Mouse (Mus musculus) cortical plate, adult 2 months (tissue): ENCODE measurements around the gene Zfp275. TPM values are rescaled to one million over a fixed set of nuclear protein-coding genes. Genes with fewer than 3 reads are reported as not detected.
"Not testable (repeated sequence)": the region's sequence is repeated elsewhere in the genome, so short reads cannot be mapped to it uniquely, and the experiment has no call there.

Experiments used
- H3K27ac ChIP-seq: fragments of 200-500 bp; 2 replicates; pipeline ENCODE4 v1.5.1; 2012; ENCODE audit warnings: low read length, control low read depth, inconsistent platforms; ENCODE audit not compliant: insufficient read depth
- H3K4me1 ChIP-seq: fragments of 200-500 bp; 2 replicates; pipeline ENCODE4 v1.6.1; 2011; ENCODE audit warnings: low read length; ENCODE audit not compliant: control insufficient read depth, insufficient read depth
- H3K4me3 ChIP-seq: fragments of 200-500 bp; 2 replicates; pipeline ENCODE4 v1.5.1; 2011; ENCODE audit warnings: mild to moderate bottlenecking, low read length, control low read depth; ENCODE audit not compliant: insufficient read depth
- CTCF ChIP-seq: fragments of 200-500 bp; IDR thresholded peaks from 2 replicates; pipeline ENCODE4 v1.5.1; 2011; ENCODE audit warnings: mild to moderate bottlenecking, control low read depth, low read length; ENCODE audit not compliant: insufficient read depth; ENCODE audit errors: extremely low read depth
- POLR2A ChIP-seq: fragments of 200-500 bp; IDR thresholded peaks from 2 replicates; pipeline ENCODE4 v1.6.1; 2011; ENCODE audit warnings: mild to moderate bottlenecking, low read length, control low read depth; ENCODE audit not compliant: insufficient read depth; ENCODE audit errors: extremely low read depth
- polyA plus RNA-seq: library from polyadenylated mRNA; depleted of rRNA; stranded (reverse); fragments of >200 nt; gene quantifications from 2 replicates; pipeline ENCODE4 v1.2.3, GENCODE M21; 2012; rRNA removed

Zfp275 gene
- 17.5 and 17.7 TPM in 2 replicates for polyA plus RNA-seq

DNA sequence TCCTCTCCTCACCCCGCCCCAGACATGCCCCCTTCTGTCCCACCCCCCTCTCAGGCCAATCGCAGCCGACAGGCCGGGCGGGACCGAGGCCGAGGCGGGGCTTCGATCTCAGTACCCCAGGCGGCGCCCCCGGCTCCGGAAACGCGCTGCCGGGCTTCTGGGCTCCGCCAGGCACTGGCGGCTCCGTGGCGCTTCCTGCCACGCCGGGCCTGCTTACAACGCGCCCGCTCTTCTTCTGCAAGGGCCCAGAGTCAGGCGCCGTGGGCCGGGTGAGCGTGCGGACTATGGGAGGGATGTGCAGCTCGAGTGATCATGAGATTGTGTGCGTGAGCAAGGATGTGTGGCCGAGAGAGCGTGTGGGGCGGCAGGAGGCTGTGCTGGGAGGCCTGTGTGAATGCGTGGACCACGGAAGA, at the start of gene Zfp275:
Gene Zfp275 (plus strand): TSS at position 139 of the 413 bp plus-strand sequence.
- Histone ChIP-seq H3K4me1 (peaks cover 2% of the 10 kb centered on the region; the same call in 1 of the 2 replicates), H3K27ac (peak within 1 kb of the TSS; percentile 54; the same call in 1 of the 2 replicates), H3K4me3 (peak within 1 kb of the TSS; percentile 83)
- no peak for TF ChIP-seq POLR2A

DNA sequence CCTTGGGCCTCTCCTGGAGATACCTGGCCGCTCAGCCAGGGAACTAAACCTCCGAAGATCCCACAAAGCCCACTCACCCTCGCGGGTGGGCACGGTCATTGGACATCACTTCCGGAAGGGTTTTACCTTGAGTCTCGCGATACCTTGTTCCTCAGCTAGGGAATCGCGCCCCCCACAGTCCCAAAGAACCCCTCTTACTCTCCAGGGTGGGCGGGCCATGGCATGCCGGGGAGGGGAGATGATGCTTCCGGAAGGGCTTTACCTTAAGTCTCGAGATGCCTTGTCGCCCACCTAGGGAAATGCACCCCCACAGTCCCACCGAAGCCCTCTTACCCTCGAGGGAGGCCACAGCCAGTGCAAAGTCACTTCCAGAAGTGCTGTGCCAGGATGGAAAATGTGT, 49.5 kb upstream of the Zfp275 start, which contains the start of the genes Xlr5a and Xlr5c:
Gene Xlr5a (minus strand): TSS at position 101 of the 400 bp plus-strand sequence.
Gene Xlr5c (minus strand): TSS at position 101 of the 400 bp plus-strand sequence.
- H3K27ac ChIP-seq, H3K4me1 ChIP-seq, H3K4me3 ChIP-seq: not testable (repeated sequence)

DNA sequence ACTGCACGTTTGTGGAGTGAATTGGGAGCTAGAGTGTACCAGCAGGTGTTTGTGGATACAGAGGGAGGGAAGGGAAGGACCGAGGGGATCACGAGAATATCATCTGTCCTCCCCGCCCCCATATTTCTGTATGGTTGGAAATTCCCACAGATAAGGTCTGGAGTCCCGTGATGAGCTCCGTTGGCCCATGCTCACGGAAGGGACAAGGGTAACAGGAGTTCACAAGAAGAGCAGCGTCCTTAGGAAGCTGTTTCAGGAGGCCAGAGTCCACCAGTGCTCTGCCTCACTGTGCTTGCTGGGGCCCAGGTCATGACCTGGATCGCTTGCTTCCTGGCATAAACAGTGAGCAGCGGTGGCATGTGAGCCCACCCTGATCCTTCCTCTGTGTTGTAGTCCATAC, 46.7 kb upstream of the Zfp275 start:
- H3K4me3 ChIP-seq, H3K27ac ChIP-seq, H3K4me1 ChIP-seq: not testable (repeated sequence)

DNA sequence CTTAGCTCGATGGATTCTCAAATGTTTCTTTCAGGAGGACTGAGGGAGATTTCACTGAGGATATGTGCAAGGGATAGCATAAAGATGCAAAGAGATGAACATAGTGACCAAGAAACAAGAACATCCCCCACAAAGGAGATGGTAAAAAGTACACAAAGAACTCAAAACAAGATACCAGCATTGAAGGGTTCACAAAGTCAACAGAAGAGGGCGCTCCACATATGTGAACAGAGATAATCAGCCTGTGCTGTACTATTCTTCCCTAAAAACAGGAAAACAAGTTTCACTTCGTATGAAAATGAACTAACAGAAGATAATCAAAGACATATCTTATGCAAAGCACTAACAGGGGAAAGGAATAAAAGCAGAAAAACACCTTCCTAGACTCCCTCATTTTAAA, 29.9 kb upstream of the Zfp275 start:
- no peak overlapping the region for H3K27ac ChIP-seq
- TF ChIP-seq CTCF (no peak), POLR2A (no peak)
- H3K4me3 ChIP-seq = no peak overlapping the region
- H3K4me1 ChIP-seq = no peaks in the 10 kb centered on the region

DNA sequence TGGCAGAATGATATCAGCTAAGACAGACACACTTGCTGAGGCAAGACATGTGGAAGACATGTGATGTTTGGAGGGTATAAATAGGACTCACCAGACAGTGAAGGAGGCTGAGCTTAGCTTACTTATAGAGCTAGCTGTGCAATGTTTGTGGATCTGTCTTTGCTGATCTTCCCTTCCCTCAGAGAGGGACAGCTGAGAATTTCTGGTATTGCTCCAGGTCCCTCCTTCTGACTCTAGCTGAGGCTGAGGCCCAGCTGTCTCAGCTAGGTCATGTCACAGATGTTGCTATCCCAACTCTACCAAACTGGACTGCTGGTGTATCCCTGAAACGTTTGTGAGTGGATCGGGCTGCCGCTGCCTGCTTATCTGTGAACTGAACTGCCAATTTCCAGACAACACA, 21.4 kb upstream of the Zfp275 start:
- Histone ChIP-seq H3K4me1 (no peaks in the 10 kb centered on the region), H3K4me3 (no peak overlapping the region), H3K27ac (no peak overlapping the region)
- no peak for TF ChIP-seq POLR2A
- TF ChIP-seq CTCF = no peak

DNA sequence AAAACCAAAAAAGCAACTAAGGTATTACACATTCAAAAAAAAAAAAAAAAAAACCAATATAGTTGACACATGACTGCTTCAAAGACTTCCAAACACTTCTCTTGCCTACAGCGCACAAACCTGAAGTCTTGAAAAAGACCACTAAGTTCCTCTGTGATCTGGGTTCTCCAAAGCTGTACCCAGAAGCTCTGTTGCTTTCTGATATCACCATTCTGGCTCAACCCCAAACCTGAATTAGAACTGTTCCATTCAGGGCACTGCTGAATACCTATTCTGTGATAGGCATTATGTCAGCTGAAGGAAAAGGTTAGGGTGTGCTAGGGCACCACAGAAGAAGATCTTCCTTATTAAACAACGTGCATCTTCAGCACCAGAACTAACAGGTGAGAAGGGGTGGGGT, 15.2 kb upstream of the Zfp275 start:
- Histone ChIP-seq H3K4me3 (no peak overlapping the region), H3K27ac (no peak overlapping the region), H3K4me1 (no peaks in the 10 kb centered on the region)
- TF ChIP-seq CTCF (no peak), POLR2A (no peak)

DNA sequence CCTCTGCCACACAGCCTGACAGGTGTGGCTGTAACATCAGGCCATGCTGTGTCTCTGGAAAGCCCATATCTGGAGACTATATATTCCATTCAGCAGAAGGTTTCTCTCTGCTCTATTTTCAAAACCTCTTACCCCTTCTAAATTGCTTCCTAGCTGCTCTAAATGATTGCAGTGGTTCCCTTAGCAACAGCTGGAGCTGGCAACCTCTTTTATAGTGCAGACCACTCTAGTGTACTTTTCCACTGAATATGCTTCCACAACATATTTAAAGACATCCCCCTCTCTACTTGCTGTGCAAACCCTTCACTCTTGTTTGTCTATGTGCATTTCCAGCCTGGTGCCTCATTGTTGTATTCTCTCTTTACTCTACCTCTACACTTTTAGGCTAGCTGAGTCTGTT, 8.9 kb upstream of the Zfp275 start:
- no peak overlapping the region for H3K27ac ChIP-seq
- no peak for TF ChIP-seq CTCF
- TF ChIP-seq POLR2A = no peak
- H3K4me1 ChIP-seq = no peaks in the 10 kb centered on the region
- H3K4me3 ChIP-seq = no peak overlapping the region

DNA sequence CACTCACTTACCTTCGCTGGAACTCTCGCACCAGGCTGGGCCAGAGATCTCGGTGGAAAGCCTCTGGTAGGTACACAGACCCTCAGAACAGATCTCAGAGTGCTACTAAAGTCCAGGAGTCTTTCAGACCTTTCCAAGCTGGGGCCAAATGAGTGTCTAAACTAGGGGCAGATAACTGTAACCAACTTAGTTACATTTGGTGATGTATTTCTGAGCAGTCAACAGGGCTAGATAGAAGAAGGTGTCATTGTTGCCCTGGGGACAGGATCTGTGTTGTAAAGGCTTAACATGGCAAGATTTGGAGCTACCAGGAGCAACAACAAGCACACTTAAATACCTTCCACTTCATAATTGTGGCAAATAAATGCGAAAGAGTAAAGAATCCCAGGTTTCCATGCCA, 5.7 kb upstream of the Zfp275 start, which contains the start of gene Gm45015:
Gene Gm45015 (minus strand): TSS at position 101 of the 400 bp plus-strand sequence.
- Histone ChIP-seq H3K4me3 (no peak within 1 kb of the TSS), H3K27ac (no peak within 1 kb of the TSS), H3K4me1 (no peaks in the 10 kb centered on the region)
- TF ChIP-seq POLR2A (no peak), CTCF (no peak)

DNA sequence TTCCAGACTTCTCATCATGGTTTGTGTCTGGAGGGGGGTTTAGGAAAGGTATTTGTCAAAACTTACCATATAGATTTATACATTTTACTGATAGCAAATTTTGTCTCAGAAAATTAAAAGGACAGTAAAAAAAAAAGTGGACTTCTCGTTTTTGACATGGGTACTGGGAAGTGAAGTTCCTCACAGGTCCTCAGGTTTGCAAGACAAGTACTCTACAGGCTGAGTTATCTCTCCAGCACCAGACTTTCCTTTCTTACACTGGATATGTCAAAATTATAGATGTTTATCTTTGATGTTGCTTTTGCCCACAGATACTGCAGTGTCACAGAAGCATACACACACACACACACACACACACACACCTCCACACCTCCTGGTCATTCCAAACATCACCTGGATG, 948 bp upstream of the Zfp275 start:
- Histone ChIP-seq H3K4me1 (peaks cover 2% of the 10 kb centered on the region; the same call in 1 of the 2 replicates), H3K4me3 (no peak overlapping the region), H3K27ac (no peak overlapping the region)
- TF ChIP-seq CTCF = no peak
- no peak for TF ChIP-seq POLR2A

DNA sequence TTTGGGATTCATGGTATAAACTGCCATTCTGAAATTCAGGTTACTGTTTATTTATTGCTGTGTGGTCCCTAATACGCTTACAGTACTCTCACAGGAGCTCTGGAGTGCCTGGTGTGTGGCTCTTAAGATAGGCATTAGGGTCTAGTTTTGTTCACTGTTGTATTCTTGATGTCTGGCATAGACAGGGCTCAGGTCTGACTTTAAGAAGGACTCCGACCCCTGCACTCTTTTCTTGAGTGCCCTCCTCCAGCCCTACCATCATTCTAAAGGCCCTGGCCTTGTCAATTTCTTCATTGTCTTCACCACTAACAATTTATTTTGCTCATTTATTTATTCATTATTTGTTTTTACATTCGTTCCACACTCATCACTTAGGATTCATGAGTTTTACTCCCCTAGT, 353 bp upstream of the Zfp275 start:
- Histone ChIP-seq H3K4me1 (peaks cover 2% of the 10 kb centered on the region; the same call in 1 of the 2 replicates), H3K4me3 (peak overlapping the region; percentile 83), H3K27ac (no peak overlapping the region)
- no peak for TF ChIP-seq CTCF
- TF ChIP-seq POLR2A = no peak
